Mouse (Mus musculus) G1E (cell line): ENCODE data around the gene Pik3r2.

Experiments used
- CTCF ChIP-seq: IDR thresholded peaks from 2 replicates; pipeline ENCODE4 v1.5.1; 2012; ENCODE audit warnings: low read depth, low read length, inconsistent platforms, mixed read lengths
- POLR2AphosphoS5 ChIP-seq: IDR thresholded peaks from 2 replicates; pipeline ENCODE4 v1.6.1; 2012; ENCODE audit warnings: low read depth, low read length, inconsistent platforms; ENCODE audit not compliant: insufficient replicate concordance

DNA sequence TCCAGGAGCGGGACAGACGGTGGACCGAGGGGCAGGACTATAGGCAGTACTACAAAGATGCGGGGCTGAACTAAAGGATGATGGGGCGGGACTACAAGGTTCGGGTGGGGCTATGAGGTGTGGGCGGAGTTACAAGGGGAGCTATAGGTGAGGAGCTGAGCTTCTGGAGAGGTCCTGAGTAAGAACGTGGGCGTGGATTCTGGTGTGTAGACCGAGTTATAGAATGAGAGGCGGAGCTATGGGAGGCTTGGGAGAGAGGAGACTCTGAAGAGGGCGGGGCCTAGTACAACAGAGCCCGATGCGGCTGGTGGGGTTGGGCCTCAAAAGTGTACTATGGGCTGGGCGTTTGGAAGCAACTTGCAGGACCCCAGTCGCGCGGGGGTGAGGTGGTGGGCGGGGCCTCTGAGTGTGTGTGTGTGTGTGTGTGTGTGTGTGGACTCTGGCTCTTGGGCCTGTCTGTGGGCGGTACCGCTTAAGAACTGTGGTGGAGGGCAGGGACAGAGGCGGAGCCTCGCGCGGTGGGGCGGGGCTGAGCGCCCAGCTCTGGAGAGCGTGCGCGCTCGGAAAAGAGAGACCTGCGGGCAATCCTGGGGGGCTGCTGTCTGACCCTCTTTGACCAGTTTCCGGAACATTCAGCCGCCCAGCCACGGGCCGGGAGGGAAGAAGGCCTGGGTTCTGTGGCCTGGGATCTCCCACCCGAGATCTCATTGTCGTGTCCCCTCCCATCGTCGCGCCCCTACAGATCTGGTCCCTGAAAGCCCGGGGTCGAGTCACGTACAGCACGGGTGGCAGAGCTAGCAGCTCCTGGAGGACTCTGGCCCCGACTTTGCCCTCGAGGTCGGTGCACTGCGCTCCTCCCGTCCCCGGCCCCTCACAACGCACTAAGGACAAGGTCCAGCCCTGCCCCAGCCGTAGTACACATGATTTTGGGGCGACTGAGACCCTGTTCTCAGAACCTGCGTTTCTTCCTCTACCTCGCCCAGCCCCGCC, 20.9 kb upstream of the Pik3r2 start:
- TF ChIP-seq CTCF (no peak), POLR2AphosphoS5 (no peak)
